Mouse (Mus musculus) E14TG2a.4 (cell line): ENCODE data around the gene Ranbp1.
"Not testable (repeated sequence)": the region's sequence is repeated elsewhere in the genome, so short reads cannot be mapped to it uniquely, and the experiment has no call there.

Source experiments
- H3K27me3 ChIP-seq: 2 replicates; pipeline ENCODE4 v1.6.1; 2014; ENCODE audit warnings: low read length, control low read depth; ENCODE audit not compliant: insufficient read depth
- H3K36me3 ChIP-seq: 2 replicates; pipeline ENCODE4 v1.6.1; 2014; ENCODE audit warnings: low read length, control low read depth; ENCODE audit not compliant: insufficient read depth
- H3K4me1 ChIP-seq: replicated peaks from 2 replicates; pipeline ENCODE4 v1.6.1; 2014; ENCODE audit warnings: low read depth, low read length, control low read depth
- H3K4me3 ChIP-seq: replicated peaks from 2 replicates; pipeline ENCODE4 v1.5.1; 2014; ENCODE audit warnings: mild to moderate bottlenecking, low read length
- H3K9me3 ChIP-seq: 2 replicates; pipeline ENCODE4 v1.6.1; 2014; ENCODE audit warnings: low read length, control low read depth
- CTCF ChIP-seq: conservative IDR thresholded peaks from 2 replicates; pipeline ENCODE4 v1.5.1; 2014; ENCODE audit warnings: low read length
- NANOG ChIP-seq: IDR thresholded peaks from 2 replicates; pipeline ENCODE4 v1.6.1; 2014; ENCODE audit warnings: borderline replicate concordance, low read length, mixed read lengths
- POU5F1 ChIP-seq: IDR thresholded peaks from 2 replicates; pipeline ENCODE4 v1.6.1; 2014; ENCODE audit warnings: low read length, borderline replicate concordance

Gene Ranbp1

DNA sequence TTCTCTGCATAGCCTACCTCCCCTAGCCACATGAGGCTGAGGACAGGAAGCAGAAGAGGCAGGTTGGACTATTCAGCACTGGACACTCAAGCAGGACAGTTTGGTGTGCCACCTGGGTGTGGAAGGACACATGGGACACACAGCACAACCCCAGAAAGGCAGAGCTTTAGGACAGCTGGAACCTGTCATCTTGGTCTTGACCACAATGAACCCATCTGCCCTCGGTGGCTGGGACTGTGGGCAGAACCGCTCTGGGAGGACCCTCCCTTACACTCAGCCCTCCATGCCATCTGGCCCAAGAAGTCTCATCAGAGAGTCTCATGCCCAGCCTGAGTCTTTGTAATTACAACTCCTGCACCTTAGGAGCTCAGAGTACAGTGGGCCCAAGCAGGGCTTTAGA lies 48.5 kb downstream of the Ranbp1 start:
- H3K4me1 ChIP-seq: peaks cover 15% of the 10 kb centered on the region
- H3K9me3 ChIP-seq: no peaks in the 10 kb centered on the region
- peaks cover 36% of the 10 kb centered on the region for H3K27me3 ChIP-seq
- TF ChIP-seq CTCF (no peak), NANOG (no peak)
- H3K36me3 ChIP-seq: no peaks in the 10 kb centered on the region
- no peak overlapping the region for H3K4me3 ChIP-seq

DNA sequence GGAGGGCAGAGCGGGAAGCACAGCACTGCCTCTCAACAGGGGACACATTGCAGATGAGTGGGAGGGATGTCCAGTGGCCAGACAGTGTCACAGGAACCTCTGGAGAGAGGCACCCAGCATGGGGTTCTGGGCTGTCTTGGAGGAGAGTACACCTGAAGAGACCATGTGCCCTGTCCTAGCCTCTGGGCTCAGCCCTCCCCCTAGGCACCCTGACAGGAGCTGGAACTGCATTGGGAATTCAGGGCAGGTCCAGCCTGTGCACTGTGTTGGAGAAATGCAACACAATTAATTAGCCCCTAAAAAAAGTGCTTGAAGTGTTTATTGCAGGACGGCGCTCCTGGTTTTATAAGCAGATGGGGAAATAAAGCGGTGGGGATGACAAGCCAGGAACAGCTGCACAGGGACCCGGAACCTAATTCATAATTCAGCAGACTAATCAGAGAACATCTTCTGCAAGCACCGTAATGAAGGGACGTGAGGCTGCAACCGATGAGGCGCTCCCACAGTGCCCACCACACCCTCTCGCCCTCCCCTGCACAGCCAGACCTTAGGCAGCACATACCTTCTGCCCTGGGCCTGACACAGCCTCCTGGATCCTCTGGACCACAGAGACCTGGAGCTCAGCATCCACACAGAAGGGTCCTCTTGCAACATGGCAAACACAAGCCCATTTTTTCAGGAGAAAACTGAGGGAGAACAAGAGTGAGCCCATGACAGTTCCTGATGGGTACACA lies 50.0 kb downstream of the Ranbp1 start:
- Histone ChIP-seq H3K36me3 (no peaks in the 10 kb centered on the region), H3K4me1 (peaks cover 29% of the 10 kb centered on the region), H3K9me3 (no peaks in the 10 kb centered on the region), H3K4me3 (no peak overlapping the region), H3K27me3 (peaks cover 35% of the 10 kb centered on the region)
- no peak for TF ChIP-seq POU5F1

DNA sequence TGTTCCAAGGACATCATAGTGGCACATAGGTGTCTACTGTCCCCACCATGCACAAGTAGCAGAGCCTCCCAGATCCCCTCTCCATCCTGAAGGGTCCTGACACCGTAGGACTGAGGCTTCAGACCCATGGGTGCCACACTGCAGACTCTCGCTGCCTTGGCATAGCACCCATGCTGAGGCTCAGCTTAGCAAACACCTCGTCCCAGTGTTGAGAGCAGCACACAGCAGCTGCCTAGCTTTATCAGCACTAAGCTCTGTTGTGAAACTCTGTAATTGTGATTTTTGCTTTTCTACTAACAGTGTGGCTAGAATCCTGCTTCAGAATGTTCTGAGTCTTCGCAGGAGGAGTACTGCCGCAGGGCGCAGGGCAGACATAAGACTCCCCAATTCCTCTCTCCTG lies 50.7 kb downstream of the Ranbp1 start:
- H3K4me3 ChIP-seq: no peak overlapping the region
- H3K27me3 ChIP-seq: peaks cover 35% of the 10 kb centered on the region
- TF ChIP-seq NANOG: no peak
- TF ChIP-seq POU5F1: no peak
- TF ChIP-seq CTCF: no peak
- H3K4me1 ChIP-seq: peaks cover 26% of the 10 kb centered on the region
- H3K9me3 ChIP-seq: no peaks in the 10 kb centered on the region
- no peaks in the 10 kb centered on the region for H3K36me3 ChIP-seq

DNA sequence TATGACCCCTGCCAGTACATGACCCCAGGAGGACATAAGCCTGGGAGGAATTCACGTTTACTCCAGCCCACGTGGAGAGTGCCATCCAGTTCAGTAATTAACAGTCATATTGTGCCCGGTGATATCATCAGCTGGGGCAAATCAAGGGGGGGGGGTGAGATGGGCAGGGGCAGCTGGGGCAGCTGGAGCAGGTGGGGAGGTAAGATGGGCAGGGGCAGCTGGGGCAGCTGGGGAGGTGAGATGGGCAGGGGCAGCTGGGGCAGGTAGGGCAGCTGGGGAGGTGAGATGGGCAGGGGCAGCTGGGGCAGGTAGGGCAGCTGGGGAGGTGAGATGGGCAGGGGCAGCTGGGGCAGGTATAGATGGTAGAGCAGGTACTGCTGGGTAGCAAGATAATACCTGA lies 53.0 kb downstream of the Ranbp1 start:
- not testable (repeated sequence) for H3K36me3 ChIP-seq, H3K9me3 ChIP-seq, H3K4me3 ChIP-seq
- H3K27me3 ChIP-seq: peaks cover 28% of the 10 kb centered on the region
- peaks cover 26% of the 10 kb centered on the region for H3K4me1 ChIP-seq

DNA sequence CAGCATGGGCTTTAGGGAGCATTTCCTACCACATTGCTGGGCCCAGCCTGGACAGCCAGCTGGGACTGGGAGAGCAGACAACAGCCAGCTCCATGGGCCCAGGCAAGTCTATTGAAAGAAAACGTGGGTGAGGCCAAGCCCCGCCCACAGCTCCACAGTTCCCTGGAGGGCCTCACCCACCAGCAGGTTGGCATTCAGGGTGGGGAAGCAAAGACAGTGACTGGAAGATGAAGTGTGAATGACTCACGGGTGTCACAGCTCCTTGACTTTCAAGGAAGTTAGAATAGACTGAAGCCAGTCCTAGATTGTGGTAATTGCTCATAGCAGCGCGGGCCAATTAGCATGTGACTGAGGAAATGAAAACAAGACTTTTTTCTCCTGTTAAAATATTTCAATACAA lies 53.5 kb downstream of the Ranbp1 start:
- TF ChIP-seq NANOG: no peak
- TF ChIP-seq POU5F1: no peak
- peaks cover 26% of the 10 kb centered on the region for H3K4me1 ChIP-seq
- H3K4me3 ChIP-seq: peak overlapping the region; percentile 39
- no peaks in the 10 kb centered on the region for H3K36me3 ChIP-seq
- H3K27me3 ChIP-seq: peaks cover 27% of the 10 kb centered on the region
- no peaks in the 10 kb centered on the region for H3K9me3 ChIP-seq

DNA sequence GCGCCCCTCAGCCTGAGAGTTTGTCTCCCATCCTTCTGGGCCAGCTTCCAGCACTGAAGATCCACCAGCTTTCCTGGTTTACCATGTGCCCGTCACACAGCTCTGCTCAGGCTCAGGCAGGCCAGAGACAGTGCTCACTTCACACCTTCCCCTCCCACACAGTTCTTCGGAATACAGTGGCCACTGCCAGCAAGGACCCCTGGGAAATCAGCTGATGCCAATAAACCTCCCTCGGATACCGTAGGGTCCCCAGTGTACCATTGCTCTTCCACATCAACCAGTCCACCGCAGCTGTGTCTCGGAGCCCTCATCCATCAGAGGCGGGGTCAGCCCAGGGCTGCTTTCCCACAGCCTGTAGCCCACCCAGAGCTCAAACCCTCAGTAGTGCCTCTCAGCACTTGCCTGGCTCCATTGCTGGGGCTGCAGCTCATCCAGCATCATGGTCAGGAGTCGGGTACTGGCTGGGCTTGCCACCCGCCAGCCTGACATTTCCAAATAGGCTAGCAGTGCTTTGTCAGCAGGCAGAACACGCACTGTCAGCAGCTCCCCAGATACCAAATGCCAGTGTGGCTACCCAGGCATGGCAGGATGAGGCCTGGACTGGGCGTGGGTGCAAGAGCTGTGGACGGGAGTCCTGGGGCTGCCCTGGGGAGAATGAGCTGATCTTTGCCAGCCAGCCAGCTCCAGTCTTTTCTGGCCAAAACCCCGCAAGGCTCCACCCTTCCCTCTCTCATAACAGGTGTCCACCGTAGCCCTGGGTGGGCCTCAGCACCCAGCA lies 54.1 kb downstream of the Ranbp1 start:
- H3K4me3 ChIP-seq: peak overlapping the region; percentile 39
- H3K27me3 ChIP-seq: peaks cover 25% of the 10 kb centered on the region
- H3K9me3 ChIP-seq: no peaks in the 10 kb centered on the region
- no peak for TF ChIP-seq CTCF
- TF ChIP-seq NANOG: no peak
- TF ChIP-seq POU5F1: no peak
- H3K36me3 ChIP-seq: no peaks in the 10 kb centered on the region
- H3K4me1 ChIP-seq: peaks cover 25% of the 10 kb centered on the region

DNA sequence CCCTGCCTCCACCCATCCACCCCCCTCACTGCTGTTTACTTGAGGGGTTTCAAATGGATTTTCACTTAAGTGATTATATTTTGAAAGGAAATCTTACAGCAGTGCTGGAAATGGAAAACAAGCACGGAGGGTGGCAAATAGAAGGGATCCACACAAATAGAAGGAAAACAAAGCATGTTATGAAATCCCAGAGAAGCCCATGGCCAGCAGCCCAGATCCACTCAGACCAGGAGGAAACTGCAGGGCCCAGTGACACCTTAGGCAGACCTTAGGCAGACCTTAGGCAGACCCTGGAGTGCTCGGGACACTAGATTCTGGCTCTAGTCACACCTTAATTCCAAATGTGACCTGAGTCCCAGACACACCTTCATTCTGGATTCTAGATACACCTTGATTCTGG lies 57.5 kb downstream of the Ranbp1 start:
- TF ChIP-seq CTCF (no peak), POU5F1 (no peak), NANOG (no peak)
- Histone ChIP-seq H3K36me3 (no peaks in the 10 kb centered on the region), H3K27me3 (peaks cover 10% of the 10 kb centered on the region), H3K9me3 (no peaks in the 10 kb centered on the region), H3K4me1 (peaks cover 18% of the 10 kb centered on the region), H3K4me3 (no peak overlapping the region)
